Mouse (Mus musculus) heart, postnatal 0 days (tissue): Measurements from ENCODE around the gene 1700092M07Rik.

Experiments used
- CTCF ChIP-seq: IDR thresholded peaks from 2 replicates; pipeline ENCODE4 v1.5.1; 2016; ENCODE audit warnings: antibody characterized with exemption, control low read depth, low read depth
- EP300 ChIP-seq: IDR thresholded peaks from 2 replicates; pipeline ENCODE4 v1.6.1; 2016; ENCODE audit warnings: antibody characterized with exemption, low read depth

DNA sequence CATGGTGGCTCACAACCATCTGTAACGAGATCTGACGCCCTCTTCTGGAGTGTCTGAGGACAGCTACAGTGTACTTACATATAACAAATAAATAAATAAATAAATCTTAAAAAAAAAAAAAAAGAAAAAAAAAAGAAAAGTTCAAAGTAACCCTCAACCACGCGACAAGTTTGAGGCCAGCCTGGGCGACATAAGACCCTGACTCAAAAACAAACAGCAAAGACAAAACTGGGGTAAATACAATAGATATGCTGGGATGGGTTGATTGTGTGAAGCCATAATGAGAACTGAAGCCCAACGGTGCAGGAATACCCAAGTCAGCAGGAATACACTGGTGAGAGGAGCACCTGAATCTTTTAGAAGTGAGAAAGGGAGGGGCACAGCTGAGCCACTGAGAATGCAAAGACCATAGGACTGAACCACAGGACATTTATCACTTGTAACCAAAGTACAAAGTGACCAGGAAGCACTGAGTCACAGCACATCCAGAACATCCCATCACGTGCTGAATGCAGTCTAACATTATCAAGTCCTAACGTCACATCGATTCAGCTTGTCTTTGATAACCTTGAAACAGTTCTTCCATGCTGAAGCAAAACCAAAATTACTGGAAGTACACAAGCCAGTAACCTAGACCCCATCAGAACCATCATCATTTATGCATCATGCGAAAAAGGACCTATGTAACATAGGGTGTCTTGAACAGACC, 23.6 kb upstream of the 1700092M07Rik start:
- TF ChIP-seq CTCF: no peak
- no peak for TF ChIP-seq EP300
